Mouse (Mus musculus): ENCODE results near the gene Cyren. TPM values are rescaled to one million over a fixed set of nuclear protein-coding genes. Genes with fewer than 3 reads are reported as not detected.

Gene Cyren
- polyA plus RNA-seq, 1 experiment from 2014 or later: 9.2 TPM

- Histone ChIP-seq H3K36me3 (no peaks in the 10 kb centered on the region), H3K27me3 (replicated peaks) (no peaks in the 10 kb centered on the region), H3K4me1 (peaks cover 73% of the 10 kb centered on the region), H3K9me3 (no peaks in the 10 kb centered on the region), H3K27ac (replicated peaks) (peak overlapping the region; percentile 66; the same call in 1 of the 2 replicates), H3K9ac (no peak overlapping the region), H3K4me2 (no peak overlapping the region), H3K4me3 (no peak overlapping the region)
- WGBS: 67% methylated on average over 8 of the region's 8 CpGs
- ATAC-seq (ENCODE audit: extremely low read depth, insufficient number of reproducible peaks, low FRiP score, low TSS enrichment): no peak
Observed at GRCm38 (mm10) chr6:34866786-34867185, 11.1 kb downstream of the Cyren start.

- Histone ChIP-seq H3K9ac (no peak overlapping the region), H3K4me1 (peaks cover 70% of the 10 kb centered on the region), H3K4me3 (no peak overlapping the region), H3K36me3 (no peaks in the 10 kb centered on the region), H3K9me3 (no peaks in the 10 kb centered on the region), H3K27ac (replicated peaks) (peak overlapping the region; percentile 66), H3K27me3 (replicated peaks) (no peaks in the 10 kb centered on the region), H3K4me2 (no peak overlapping the region)
- WGBS: 46% methylated on average over 7 of the region's 7 CpGs
- ATAC-seq (ENCODE audit: extremely low read depth, insufficient number of reproducible peaks, low FRiP score, low TSS enrichment): no peak
Observed at GRCm38 (mm10) chr6:34865711-34866593, 11.9 kb downstream of the Cyren start.

- Histone ChIP-seq H3K9me3 (no peaks in the 10 kb centered on the region), H3K27ac (replicated peaks) (peak overlapping the region; percentile 66), H3K4me1 (peaks cover 65% of the 10 kb centered on the region), H3K9ac (no peak overlapping the region), H3K4me2 (no peak overlapping the region), H3K27me3 (replicated peaks) (no peaks in the 10 kb centered on the region), H3K4me3 (no peak overlapping the region), H3K36me3 (no peaks in the 10 kb centered on the region)
- no peak for ATAC-seq (ENCODE audit: extremely low read depth, insufficient number of reproducible peaks, low FRiP score, low TSS enrichment)
- 39% methylated on average over 5 of the region's 5 CpGs for WGBS
Observed at GRCm38 (mm10) chr6:34865213-34865612, 12.6 kb downstream of the Cyren start.

- Histone ChIP-seq H3K4me2 (peak overlapping the region; percentile 58), H3K27ac (replicated peaks) (peak overlapping the region; percentile 46; the same call in 1 of the 2 replicates)
- ATAC-seq (ENCODE audit: extremely low read depth, insufficient number of reproducible peaks, low FRiP score, low TSS enrichment): no peak
Observed at GRCm38 (mm10) chr6:34863786-34864514, 13.9 kb downstream of the Cyren start.

GRCm38 (mm10) chr6:34862791-34863403, 15.0 kb downstream of the Cyren start, which contains the start of gene Tmem140:
Gene Tmem140 (plus strand): TSS chr6:34863146.
- Histone ChIP-seq H3K36me3 (no peaks in the 10 kb centered on the region), H3K27me3 (replicated peaks) (no peaks in the 10 kb centered on the region), H3K4me1 (peaks cover 47% of the 10 kb centered on the region), H3K4me3 (peak within 1 kb of the TSS; percentile 39), H3K4me2 (peak within 1 kb of the TSS; percentile 58), H3K27ac (replicated peaks) (peak within 1 kb of the TSS; percentile 46), H3K9ac (peak within 1 kb of the TSS; percentile 74), H3K9me3 (no peaks in the 10 kb centered on the region)
- WGBS: 29% methylated on average over 11 of the region's 11 CpGs
- no peak for ATAC-seq (ENCODE audit: extremely low read depth, insufficient number of reproducible peaks, low FRiP score, low TSS enrichment)

More at GRCm38 (mm10) chr6:34863786-34864514, 13.9 kb downstream of the Cyren start:
- Histone ChIP-seq H3K9ac (no peak overlapping the region), H3K36me3 (no peaks in the 10 kb centered on the region), H3K27me3 (replicated peaks) (no peaks in the 10 kb centered on the region), H3K9me3 (no peaks in the 10 kb centered on the region), H3K4me3 (no peak overlapping the region), H3K4me1 (peaks cover 55% of the 10 kb centered on the region)
- 45% methylated on average over 9 of the region's 9 CpGs for WGBS

GRCm38 (mm10) chr6:34862381-34862780, 15.5 kb downstream of the Cyren start:
- H3K27ac ChIP-seq (replicated peaks): no peak overlapping the region
- ATAC-seq (ENCODE audit: extremely low read depth, insufficient number of reproducible peaks, low FRiP score, low TSS enrichment): no peak
- H3K9me3 ChIP-seq: no peaks in the 10 kb centered on the region
- no peak overlapping the region; the same call in 1 of the 2 replicates for H3K4me3 ChIP-seq
- H3K4me1 ChIP-seq: peaks cover 47% of the 10 kb centered on the region
- no peak overlapping the region for H3K9ac ChIP-seq
- WGBS: 84% methylated on average over 6 of the region's 6 CpGs
- H3K27me3 ChIP-seq (replicated peaks): no peaks in the 10 kb centered on the region
- H3K36me3 ChIP-seq: no peaks in the 10 kb centered on the region
- H3K4me2 ChIP-seq: peak overlapping the region; percentile 58

GRCm38 (mm10) chr6:34861546-34862053, 16.3 kb downstream of the Cyren start:
- Histone ChIP-seq H3K4me3 (no peak overlapping the region), H3K4me2 (no peak overlapping the region), H3K9me3 (no peaks in the 10 kb centered on the region), H3K27ac (replicated peaks) (no peak overlapping the region), H3K36me3 (no peaks in the 10 kb centered on the region), H3K4me1 (peaks cover 40% of the 10 kb centered on the region), H3K9ac (no peak overlapping the region), H3K27me3 (replicated peaks) (no peaks in the 10 kb centered on the region)
- 80% methylated on average over 11 of the region's 11 CpGs for WGBS
- ATAC-seq (ENCODE audit: extremely low read depth, insufficient number of reproducible peaks, low FRiP score, low TSS enrichment): no peak

GRCm38 (mm10) chr6:34832352-34832751, 45.5 kb downstream of the Cyren start:
- no peak overlapping the region for H3K27ac ChIP-seq (replicated peaks)
- no peaks in the 10 kb centered on the region for H3K9me3 ChIP-seq
- H3K27me3 ChIP-seq (replicated peaks): no peaks in the 10 kb centered on the region
- H3K4me1 ChIP-seq: no peaks in the 10 kb centered on the region
- 93% methylated on average over 5 of the region's 5 CpGs for WGBS
- ATAC-seq (ENCODE audit: extremely low read depth, insufficient number of reproducible peaks, low FRiP score, low TSS enrichment): no peak
- H3K36me3 ChIP-seq: no peaks in the 10 kb centered on the region
- H3K4me3 ChIP-seq: no peak overlapping the region
- H3K4me2 ChIP-seq: no peak overlapping the region
- no peak overlapping the region for H3K9ac ChIP-seq

GRCm38 (mm10) chr6:34824406-34824805, 53.5 kb downstream of the Cyren start:
- H3K36me3 ChIP-seq: no peaks in the 10 kb centered on the region
- H3K27ac ChIP-seq (replicated peaks): no peak overlapping the region
- H3K4me2 ChIP-seq: no peak overlapping the region
- H3K9ac ChIP-seq: no peak overlapping the region
- ATAC-seq (ENCODE audit: extremely low read depth, insufficient number of reproducible peaks, low FRiP score, low TSS enrichment): no peak
- H3K4me1 ChIP-seq: no peaks in the 10 kb centered on the region
- no peak overlapping the region for H3K4me3 ChIP-seq
- no peaks in the 10 kb centered on the region for H3K9me3 ChIP-seq
- no peaks in the 10 kb centered on the region for H3K27me3 ChIP-seq (replicated peaks)
